Mouse (Mus musculus) spleen, postnatal 0 days (tissue): ENCODE results near the gene Esp34. TPM values are rescaled to one million over a fixed set of nuclear protein-coding genes. Genes with fewer than 3 reads are reported as not detected.

Experiments
- polyA plus RNA-seq: library from polyadenylated mRNA; unstranded; fragments of >200 nt; fragmentation: Nextera tagmentation; extraction: Ambion mirVana; gene quantifications from 2 replicates; pipeline ENCODE4 v1.2.1, GENCODE M21; 2015

Esp34 gene
- polyA plus RNA-seq, result not detected in 2 replicates

GRCm38 (mm10) chr17:38553892-38554291 lies at the start of gene Esp34:
Gene Esp34, plus strand, starts transcription at chr17:38554192.

Other genes with a start within 250 kb of the Esp34 start
- not detected in 2 replicates for gene Olfr137, start 246.6 kb upstream of the Esp34 start, polyA plus RNA-seq
- not detected in 2 replicates for gene Olfr136, start 224.4 kb upstream of the Esp34 start, polyA plus RNA-seq
- not detected in 2 replicates for gene Esp36, start 134.0 kb upstream of the Esp34 start, polyA plus RNA-seq
- gene Esp31, start 85.3 kb downstream of the Esp34 start, polyA plus RNA-seq, result not detected in 2 replicates